Mouse (Mus musculus) liver, adult (tissue): ENCODE data around the gene Fcnb.

Experiments used
- GATA4 ChIP-seq: IDR thresholded peaks from 2 replicates; pipeline ENCODE4 v1.6.1; 2014; ENCODE audit warnings: mild to moderate bottlenecking, low read length; ENCODE audit not compliant: insufficient replicate concordance

The Fcnb gene

DNA sequence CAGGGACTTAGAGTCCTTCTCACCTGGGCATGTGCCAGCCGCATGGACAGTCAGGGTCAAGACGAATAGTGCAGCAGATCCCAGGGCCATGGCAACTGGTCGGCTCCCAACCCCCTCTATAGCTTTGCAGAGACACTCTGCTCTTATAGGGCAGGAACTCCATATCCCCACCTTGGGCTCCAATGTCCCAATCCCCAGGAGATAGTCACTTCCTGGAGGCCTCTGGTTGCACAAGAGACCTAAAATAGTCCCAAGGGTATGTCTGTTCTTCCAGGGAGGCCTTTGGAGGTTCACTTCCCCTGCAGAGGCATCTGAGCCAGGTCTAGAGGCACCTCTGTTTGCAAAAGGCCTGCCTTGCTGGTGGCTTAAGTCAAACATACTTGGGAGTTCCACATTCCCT is at the start of gene Fcnb:
Gene Fcnb (minus strand): TSS at position 118 of the 400 bp plus-strand sequence.
- no peak for TF ChIP-seq GATA4

DNA sequence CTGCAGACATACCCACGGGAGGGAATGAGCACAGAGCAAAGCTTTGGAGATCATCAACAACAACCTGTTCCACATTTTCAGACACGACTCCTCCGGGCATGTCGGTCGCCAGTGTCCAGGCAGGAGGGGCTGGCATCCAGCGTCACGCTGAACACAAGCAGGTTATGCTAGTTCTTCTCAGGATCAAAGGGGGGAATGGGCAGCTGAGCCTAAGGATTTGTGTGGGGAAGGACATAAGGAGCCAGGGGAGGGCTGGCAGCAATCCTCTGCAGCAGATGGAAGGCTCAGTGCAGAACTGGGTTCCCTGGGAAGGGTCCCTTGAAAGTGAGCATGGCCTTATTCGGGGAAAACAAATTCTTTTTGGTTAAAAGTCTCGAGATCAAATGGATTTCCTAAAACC is 49.1 kb upstream of the Fcnb start:
- no peak for TF ChIP-seq GATA4

DNA sequence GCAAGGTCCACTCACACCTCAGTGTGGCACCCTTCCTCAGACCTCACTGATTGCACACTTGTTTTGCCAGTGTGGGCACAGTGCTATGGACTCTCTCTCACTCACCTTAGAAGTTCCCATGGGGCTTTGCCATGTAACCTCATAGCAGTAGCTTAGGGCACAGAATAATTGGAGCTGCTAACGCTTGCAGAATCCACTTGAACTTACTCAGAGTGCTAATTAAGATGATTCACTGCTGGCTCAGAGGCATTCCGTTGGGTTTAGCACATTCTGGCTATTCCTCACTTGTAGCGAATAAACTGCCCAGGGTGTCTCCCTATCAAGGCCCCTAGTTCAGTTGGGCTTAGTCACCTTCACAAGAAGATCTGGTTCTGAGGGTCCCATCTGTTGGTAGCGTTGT is 47.4 kb upstream of the Fcnb start:
- TF ChIP-seq GATA4: no peak

DNA sequence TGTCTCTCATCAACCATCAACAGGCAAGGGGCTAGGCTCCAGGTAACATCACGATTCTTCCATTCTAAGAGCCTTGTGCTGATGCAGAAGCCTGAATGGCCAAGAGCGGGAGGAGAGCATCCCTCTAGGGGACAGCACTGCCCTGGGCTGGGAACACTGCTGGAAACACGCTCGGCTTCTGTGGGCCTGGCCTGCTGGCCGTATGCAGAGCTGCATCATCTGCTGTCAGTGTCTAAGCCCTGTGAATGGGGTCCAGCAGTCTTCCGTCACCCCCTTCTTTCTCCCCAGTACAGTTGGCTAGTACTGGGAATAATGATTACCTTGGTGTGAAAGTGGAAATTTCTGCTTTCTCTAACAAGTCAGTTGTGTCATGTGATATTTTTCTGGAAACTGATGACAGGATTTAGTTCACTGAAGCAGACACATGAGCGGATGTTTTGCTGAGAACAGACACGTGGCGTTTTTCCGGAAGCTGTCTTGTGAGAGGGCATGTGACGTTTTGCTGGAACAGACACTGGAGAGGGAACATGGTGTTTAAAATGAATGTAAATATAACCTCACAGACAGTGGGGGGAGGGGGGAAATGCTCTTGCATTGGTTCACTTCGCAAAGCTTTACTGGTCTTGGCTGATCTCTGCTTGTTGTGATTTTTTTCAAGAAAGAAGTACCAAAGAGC is 42.2 kb upstream of the Fcnb start:
- no peak for TF ChIP-seq GATA4

DNA sequence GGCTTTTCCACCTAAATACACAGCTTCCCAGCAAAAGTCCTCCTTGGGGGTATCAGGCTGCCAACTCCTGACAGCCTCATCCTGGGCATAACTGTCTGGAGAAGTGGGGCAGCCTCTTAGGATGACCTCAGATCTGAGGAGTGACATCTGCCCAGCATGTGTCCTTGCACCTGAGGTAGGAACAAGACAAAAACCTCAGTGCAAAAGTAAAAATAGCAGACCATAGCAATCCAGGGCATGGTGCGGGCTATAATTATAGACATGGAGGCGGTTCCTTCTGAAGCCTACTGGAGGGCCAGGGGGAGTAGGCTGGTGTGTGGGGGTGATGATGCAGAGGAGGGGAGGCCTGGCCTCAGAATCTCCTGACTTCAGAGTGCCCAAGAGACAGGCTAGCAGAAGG is 39.2 kb upstream of the Fcnb start:
- TF ChIP-seq GATA4: no peak

DNA sequence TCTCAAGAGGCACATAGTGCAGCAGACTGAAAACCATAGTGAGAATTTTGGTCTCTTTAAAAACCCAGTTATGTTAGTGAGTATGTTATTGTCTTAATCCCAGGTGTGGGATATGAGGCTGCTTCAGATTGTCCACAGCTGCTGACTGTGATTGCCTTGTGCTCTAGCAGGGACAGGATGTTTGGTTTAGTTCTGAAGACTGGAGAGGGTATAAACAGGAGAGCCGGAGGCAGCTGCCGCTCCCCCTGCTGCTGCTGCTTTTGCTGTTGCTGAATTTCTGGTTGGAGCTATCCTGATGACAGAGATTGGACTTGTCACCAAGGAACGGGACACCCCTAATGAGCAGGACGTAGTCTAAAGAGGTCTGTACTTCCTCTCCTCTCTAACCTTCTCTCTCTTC is 36.6 kb upstream of the Fcnb start:
- no peak for TF ChIP-seq GATA4

DNA sequence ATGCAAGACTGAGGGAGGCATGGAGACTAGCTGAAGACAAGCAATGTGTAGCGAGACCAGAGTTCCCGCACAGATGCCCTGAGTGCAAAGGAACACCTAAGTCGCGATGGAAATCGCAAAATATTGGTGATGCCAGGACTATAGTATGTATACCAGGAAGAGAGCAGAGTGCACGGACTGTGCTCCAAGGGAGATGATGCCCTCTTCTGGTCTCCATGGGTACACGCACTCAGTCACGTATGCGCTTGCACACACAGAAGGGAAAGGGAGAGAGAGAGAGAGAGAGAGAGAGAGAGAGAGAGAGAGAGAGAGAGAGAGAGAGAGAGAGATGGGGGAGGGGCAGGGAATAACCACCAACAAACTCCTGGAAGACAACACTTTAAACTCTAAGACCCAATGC is 35.7 kb upstream of the Fcnb start:
- no peak for TF ChIP-seq GATA4

DNA sequence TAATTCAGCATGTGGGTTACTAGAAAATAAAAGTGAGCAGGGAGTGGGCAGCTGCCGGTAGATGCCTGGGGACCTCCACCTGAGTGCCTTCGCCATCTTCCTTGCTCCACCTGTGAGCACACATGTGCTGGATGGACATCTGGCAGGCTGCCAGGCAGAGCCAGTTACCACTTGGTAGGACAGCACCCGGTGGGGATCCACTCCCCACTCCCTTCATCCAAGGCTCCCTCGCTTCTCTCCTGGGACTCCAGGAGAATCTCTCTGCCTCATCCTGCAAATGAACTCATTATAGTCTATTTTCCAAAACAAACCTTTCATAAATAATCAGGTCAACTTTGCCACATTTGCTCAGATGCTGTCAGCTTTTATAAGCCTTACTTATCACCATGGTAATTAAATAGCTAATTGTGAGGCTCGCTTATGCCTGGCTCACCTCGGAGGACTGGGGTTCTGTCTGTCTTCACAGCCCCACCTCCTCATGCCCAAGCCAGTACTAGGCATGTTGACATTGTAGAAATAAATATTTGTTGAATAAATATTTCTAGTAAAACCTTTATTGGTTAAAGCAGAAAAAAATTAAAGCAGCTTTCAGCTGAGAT is 33.9 kb upstream of the Fcnb start:
- no peak for TF ChIP-seq GATA4

DNA sequence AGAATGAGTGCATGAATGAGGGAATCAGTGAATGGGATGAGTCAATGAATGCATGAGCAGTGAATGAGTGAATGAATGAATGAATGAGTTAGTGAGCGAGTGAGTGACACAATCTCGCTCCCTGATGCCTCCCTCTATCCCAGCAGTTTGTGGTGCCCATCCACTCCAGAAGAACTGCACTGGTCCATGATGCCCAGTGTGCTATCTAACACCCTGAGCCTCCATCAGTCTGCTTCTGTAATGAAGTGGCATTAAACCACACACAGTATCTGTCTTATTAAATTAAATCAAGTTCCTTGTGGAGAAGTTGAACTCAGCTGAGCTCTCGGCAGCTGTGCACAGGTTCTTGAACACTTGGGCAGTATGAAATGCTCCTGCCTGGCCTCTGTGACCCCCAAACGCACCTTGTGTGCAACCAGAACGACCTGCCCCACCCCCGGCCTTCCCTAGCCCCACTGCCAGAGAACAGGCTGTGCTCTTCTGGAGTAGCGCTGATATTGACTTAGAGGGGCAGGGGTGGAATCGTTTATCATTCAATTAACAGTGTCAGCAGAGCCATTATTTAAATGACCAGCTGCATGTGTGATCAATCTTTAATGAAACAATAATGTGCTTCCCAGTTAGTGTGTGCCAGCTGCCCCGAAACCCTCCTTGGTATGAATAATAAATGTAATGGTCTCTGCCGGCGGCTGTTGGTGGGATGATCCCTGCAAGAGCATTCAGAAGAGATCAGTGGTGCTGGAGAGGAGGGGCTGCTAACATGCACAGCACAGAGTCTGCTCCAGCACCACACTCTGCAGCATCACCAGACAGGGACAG is 33.0 kb upstream of the Fcnb start:
- no peak for TF ChIP-seq GATA4

DNA sequence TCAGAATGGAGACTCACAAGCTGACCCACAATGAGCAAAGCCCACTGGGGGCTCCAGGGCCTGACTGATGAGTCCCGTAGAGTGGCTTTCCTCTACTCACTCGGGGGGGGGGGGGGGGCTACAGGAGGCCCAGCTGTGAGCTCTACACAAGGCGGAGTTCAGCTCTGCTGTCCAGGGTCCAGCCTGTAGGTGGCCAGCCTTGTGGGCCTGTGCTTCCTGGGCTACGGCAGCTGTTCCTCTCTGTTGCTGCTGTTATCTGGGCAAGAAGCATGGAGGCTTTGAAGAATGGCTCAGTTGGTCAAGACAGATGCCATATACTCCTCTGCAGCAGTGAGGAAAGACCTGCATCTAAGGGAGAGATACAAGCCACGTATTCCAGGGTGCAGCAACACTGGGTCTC is 24.1 kb upstream of the Fcnb start:
- no peak for TF ChIP-seq GATA4

DNA sequence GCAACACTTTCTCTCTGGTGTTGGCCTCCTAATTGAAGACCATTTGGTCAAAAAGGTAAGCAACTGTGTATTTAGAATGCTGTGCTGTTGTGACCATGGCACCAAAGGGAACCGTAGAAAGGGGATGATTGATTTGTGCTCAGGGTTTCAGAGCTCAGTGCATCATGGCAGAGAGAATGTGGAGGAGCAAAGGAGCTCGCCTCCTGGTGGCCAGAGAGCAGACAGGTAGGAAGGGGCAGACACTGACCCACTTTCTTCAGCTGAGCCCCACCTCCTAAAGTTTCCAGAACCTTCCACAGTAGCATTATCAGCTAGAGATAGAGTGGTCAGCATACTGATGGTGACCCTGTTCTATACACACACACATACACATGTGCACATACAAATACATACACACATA is 21.3 kb upstream of the Fcnb start:
- TF ChIP-seq GATA4: no peak

DNA sequence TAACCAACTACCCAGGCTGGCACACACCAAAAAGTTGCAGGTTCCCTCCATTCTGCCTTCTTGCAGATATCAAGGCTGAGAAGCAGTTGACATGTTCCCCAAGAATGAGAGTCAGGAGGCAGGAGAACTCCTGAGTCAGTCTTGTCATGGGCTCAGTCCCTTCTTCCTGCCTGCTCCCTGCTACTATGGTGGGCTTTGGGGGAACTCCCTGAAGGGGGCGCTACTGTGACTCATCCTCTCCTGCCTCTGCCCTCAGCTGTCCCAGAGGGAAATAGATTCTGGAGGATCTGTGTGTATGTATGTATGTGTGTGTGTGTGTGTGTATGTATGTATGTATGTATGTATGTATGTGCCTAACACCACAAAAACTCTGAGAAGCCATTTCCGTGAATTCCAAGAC is 19.0 kb upstream of the Fcnb start:
- TF ChIP-seq GATA4: no peak

DNA sequence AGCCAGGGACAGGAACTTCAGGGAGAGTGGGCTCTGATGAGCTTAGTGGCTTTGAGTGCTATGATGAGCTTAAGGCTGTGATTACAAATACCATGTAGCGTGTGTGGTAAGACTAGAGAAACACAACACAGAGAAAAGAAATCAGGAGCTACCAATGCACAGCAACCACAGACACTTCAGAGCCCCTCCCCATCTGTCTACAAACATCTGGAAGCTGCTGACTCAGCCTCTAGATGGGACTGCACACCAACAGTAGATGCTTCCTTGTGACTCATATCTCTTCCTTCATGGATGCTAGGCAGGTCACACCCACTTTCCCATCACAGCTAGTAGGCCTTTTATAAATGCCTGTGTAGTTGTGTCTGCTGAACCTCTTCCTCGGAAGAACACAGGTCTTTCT is 17.2 kb upstream of the Fcnb start:
- no peak for TF ChIP-seq GATA4

DNA sequence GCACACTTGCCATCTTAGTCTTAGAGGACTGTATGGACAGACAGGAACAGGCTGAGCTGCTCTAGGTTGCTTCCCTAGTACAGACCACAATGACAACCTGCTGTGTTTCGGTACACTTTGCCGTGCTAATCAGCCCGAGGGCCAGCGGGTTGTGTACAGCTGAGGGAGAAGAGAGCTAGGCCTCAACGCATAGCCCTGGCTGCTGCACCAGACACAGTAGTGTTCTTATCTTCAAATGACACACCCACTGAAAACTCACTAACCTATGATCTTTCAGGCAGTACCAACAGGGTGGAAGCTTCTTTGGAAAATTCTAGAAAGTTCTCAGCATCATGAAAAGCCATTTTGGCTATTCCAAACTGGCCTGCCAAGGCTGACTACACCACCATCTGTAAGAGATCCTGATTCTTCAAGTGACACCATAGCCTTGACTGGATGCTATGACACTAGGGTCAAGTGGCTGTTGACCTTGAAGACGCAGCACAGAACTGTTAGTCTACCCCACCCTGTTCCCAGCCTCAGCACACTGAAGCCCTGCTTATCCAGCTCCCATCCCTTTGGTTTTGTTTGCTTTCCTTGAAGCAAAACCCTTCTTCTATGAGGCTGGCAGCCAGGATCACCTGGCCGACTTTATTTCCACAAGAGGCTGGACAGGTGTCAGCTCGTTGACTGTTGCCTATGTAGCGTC is 16.3 kb upstream of the Fcnb start:
- no peak for TF ChIP-seq GATA4
